Mouse (Mus musculus): ENCODE data around the gene Efl1. TPM values are rescaled to one million over a fixed set of nuclear protein-coding genes. Genes with fewer than 3 reads are reported as not detected.

The Efl1 gene
- total and polyA plus RNA-seq, 3 experiments: 19.5 to 27.4 (median 21.0) TPM

DNA sequence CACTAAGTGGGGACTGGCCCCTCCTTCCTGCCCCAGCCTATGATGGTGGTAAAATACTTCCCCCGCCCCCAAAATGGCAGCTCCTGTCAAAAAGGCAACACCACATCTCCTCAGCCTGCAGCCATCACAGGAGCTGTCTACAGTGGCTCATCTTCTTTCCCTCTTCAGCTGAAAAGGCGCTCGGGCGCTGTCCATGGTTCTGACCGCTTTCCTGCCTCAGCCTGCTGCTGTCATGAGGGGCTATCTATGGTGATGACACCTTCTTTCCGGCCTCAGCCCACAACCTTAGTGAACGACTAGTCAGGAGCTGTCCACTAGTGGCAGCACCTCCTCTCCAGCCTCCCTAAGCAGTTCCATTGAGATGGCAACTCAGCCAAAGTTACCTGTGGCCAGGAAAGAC lies 23.1 kb upstream of the Efl1 start:
- Histone ChIP-seq H3K4me3 (replicated peaks in 1 of 3; ENCODE audit: low read depth in 2 of 3, low read length in 2 of 3, poor library complexity in 1 of 3) (no peak overlapping the region), H3K9ac (ENCODE audit: insufficient read depth, low read depth) (no peak overlapping the region), H3K27ac (ENCODE audit: insufficient read depth, low read depth) (no peak overlapping the region), H3K27me3 (replicated peaks) (peaks cover 12% of the 10 kb centered on the region), H3K9me3 (replicated peaks; ENCODE audit: low read length) (peaks cover 2% of the 10 kb centered on the region), H3K4me1 (ENCODE audit: control insufficient read depth in 1 of 2, insufficient read depth in 2 of 2) (no peaks in the 10 kb centered on the region), H3K79me2 (replicated peaks; ENCODE audit: control insufficient read depth, extremely low read depth, insufficient read depth, poor library complexity, severe bottlenecking) (no peaks in the 10 kb centered on the region), H3K4me2 (ENCODE audit: insufficient read depth, low read depth, poor library complexity, severe bottlenecking) (no peak overlapping the region), H3K36me3 (replicated peaks in 1 of 2; ENCODE audit: control insufficient read depth in 1 of 2, insufficient read depth in 1 of 2, low read length in 1 of 2) (no peaks in the 10 kb centered on the region)
- DNase-seq (ENCODE audit: extremely low read depth): peak; percentile 58
- TF ChIP-seq SIN3A (IDR thresholded peaks at IDR 0.05; ENCODE audit: low read length) (peak; percentile 44; the same call in 1 of the 2 replicates), ZKSCAN1 (IDR thresholded peaks at IDR 0.05; ENCODE audit: borderline replicate concordance, low read depth, low read length) (no peak)
- in situ Hi-C loops (cut with MboI; ENCODE audit: low pct_ligation_motif_present, low pct_unique_long_range_greater_than_20kb, low sequenced_read_pairs) (no loop called here), dilution Hi-C loops (cut with MboI; ENCODE audit: extremely low pct_ligation_motif_present, extremely low pct_unique_long_range_greater_than_20kb, low sequenced_read_pairs) (no loop called here)

DNA sequence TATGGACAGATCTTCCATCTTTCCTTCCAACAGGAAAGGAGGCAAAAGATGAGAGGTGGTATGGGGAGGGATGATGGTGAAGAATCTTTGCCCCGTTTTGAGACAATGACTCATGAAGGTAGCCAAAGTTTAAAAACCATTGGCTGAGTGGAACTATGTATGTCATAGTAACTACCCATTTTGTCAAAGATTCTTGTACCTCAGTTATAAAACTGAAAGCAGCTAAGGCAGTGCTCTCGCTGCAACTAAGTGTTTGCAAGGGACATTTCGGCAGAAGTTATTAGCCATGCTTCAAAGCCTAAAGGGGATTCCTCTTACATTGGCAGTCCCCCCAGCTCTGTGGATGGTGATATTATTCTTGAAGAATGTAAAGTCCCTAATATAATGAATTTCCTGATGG lies 1.2 kb upstream of the Efl1 start:
- Histone ChIP-seq H3K9me3 (replicated peaks; ENCODE audit: low read length) (no peaks in the 10 kb centered on the region), H3K4me3 (replicated peaks in 1 of 3; ENCODE audit: low read depth in 2 of 3, low read length in 2 of 3, poor library complexity in 1 of 3) (peak overlapping the region; percentile 12 to 95 (median 91)), H3K9ac (ENCODE audit: insufficient read depth, low read depth) (peak overlapping the region; percentile 62; the same call in 1 of the 2 replicates), H3K27me3 (replicated peaks) (no peaks in the 10 kb centered on the region), H3K79me2 (replicated peaks; ENCODE audit: control insufficient read depth, extremely low read depth, insufficient read depth, poor library complexity, severe bottlenecking) (peaks cover 17% of the 10 kb centered on the region), H3K27ac (ENCODE audit: insufficient read depth, low read depth) (peak overlapping the region; percentile 87), H3K4me1 (ENCODE audit: control insufficient read depth in 1 of 2, insufficient read depth in 2 of 2) (peaks cover 2 to 37% of the 10 kb centered on the region in 2 experiments; a peak in 2 of 4 replicates), H3K4me2 (ENCODE audit: insufficient read depth, low read depth, poor library complexity, severe bottlenecking) (peak overlapping the region; percentile 95; the same call in 1 of the 2 replicates), H3K36me3 (replicated peaks in 1 of 2; ENCODE audit: control insufficient read depth in 1 of 2, insufficient read depth in 1 of 2, low read length in 1 of 2) (peaks cover 5 to 26% of the 10 kb centered on the region in 2 experiments)
- dilution Hi-C loops (cut with MboI; ENCODE audit: extremely low pct_ligation_motif_present, extremely low pct_unique_long_range_greater_than_20kb, low sequenced_read_pairs) (no loop called here), in situ Hi-C loops (cut with MboI; ENCODE audit: low pct_ligation_motif_present, low pct_unique_long_range_greater_than_20kb, low sequenced_read_pairs) (no loop called here)
- no peak for TF ChIP-seq GABPA (IDR thresholded peaks at IDR 0.05; ENCODE audit: insufficient replicate concordance, low read depth, low read length)
- no peak for TF ChIP-seq USF1 (IDR thresholded peaks at IDR 0.05; ENCODE audit: low read depth, low read length)
- no peak for TF ChIP-seq ZNF384 (IDR thresholded peaks at IDR 0.05; ENCODE audit: low read depth, low read length)
- 0 out of 2 replicates have a peak, but pooled peaks have one; percentile 59 for TF ChIP-seq SIN3A (IDR thresholded peaks at IDR 0.05; ENCODE audit: low read length)
- TF ChIP-seq MYC (IDR thresholded peaks at IDR 0.05; ENCODE audit: low read depth, low read length): no peak
- TF ChIP-seq CTCF (conservative IDR thresholded peaks at IDR 0.05 in 1 of 2, IDR thresholded peaks at IDR 0.05 in 1 of 2; ENCODE audit: low read depth in 2 of 2, low read length in 2 of 2): no peak
- TF ChIP-seq NELFE (IDR thresholded peaks at IDR 0.05; ENCODE audit: low read depth, low read length): 0 out of 2 replicates have a peak, but pooled peaks have one; percentile 29
- no peak for TF ChIP-seq CHD1 (IDR thresholded peaks at IDR 0.05; ENCODE audit: low read depth, low read length)
- TF ChIP-seq ZKSCAN1 (IDR thresholded peaks at IDR 0.05; ENCODE audit: borderline replicate concordance, low read depth, low read length): no peak
- TF ChIP-seq RAD21 (IDR thresholded peaks at IDR 0.05; ENCODE audit: low read depth, low read length): no peak
- TF ChIP-seq IRF4 (IDR thresholded peaks at IDR 0.05; ENCODE audit: low read depth, low read length): peak; percentile 41; the same call in 1 of the 2 replicates
- TF ChIP-seq JUN (IDR thresholded peaks at IDR 0.05; ENCODE audit: insufficient read depth, low read depth, low read length): no peak
- TF ChIP-seq UBTF (IDR thresholded peaks at IDR 0.05; ENCODE audit: low read depth, low read length): no peak
- peak; percentile 53; the same call in 1 of the 2 replicates for TF ChIP-seq EP300 (IDR thresholded peaks at IDR 0.05; ENCODE audit: low read length)
- peak; percentile 83 for TF ChIP-seq MEF2A (IDR thresholded peaks at IDR 0.05; ENCODE audit: borderline replicate concordance, low read depth, low read length)
- 0 out of 2 replicates have a peak, but pooled peaks have one; percentile 7 for TF ChIP-seq TBP (conservative IDR thresholded peaks at IDR 0.05; ENCODE audit: low read depth, low read length)
- no peak for TF ChIP-seq JUND (conservative IDR thresholded peaks at IDR 0.05; ENCODE audit: low read depth, low read length)
- TF ChIP-seq MAZ (IDR thresholded peaks at IDR 0.05; ENCODE audit: low read depth, low read length): 0 out of 2 replicates have a peak, but pooled peaks have one; percentile 62
- no peak for TF ChIP-seq NRF1 (IDR thresholded peaks at IDR 0.05; ENCODE audit: low read depth, low read length)
- no peak for TF ChIP-seq USF2 (conservative IDR thresholded peaks at IDR 0.05; ENCODE audit: low read depth, low read length)
- 0 out of 2 replicates have a peak, but pooled peaks have one; percentile 15 for TF ChIP-seq HCFC1 (IDR thresholded peaks at IDR 0.05; ENCODE audit: low read depth, low read length)
- TF ChIP-seq MAFK (IDR thresholded peaks at IDR 0.05; ENCODE audit: insufficient replicate concordance, low read length): no peak
- peak; percentile 62; the same call in 1 of the 2 replicates for TF ChIP-seq TCF12 (IDR thresholded peaks at IDR 0.05; ENCODE audit: low read depth, low read length)
- TF ChIP-seq ZC3H11A (IDR thresholded peaks at IDR 0.05; ENCODE audit: low read depth, low read length): no peak
- peak; percentile 76 for TF ChIP-seq ETS1 (conservative IDR thresholded peaks at IDR 0.05; ENCODE audit: low read depth, low read length)
- TF ChIP-seq MAX (IDR thresholded peaks at IDR 0.05; ENCODE audit: low read length): no peak
- peak; percentile 56 for DNase-seq (ENCODE audit: extremely low read depth)
